Mouse (Mus musculus): ENCODE results near the gene Tas2r120. TPM values are rescaled to one million over a fixed set of nuclear protein-coding genes. Genes with fewer than 3 reads are reported as not detected.
"Not testable (repeated sequence)": the region's sequence is repeated elsewhere in the genome, so short reads cannot be mapped to it uniquely, and the experiment has no call there.

The Tas2r120 gene
- polyA plus RNA-seq (2014; fragmentation: Nextera tagmentation; extraction: Ambion mirVana): not detected in 2 replicates

- Histone ChIP-seq H3K4me3 (ENCODE audit: low read depth, low read length) (no peak within 1 kb of the TSS), H3K36me3 (ENCODE audit: control insufficient read depth, insufficient read depth, low read length) (no peaks in the 10 kb centered on the region), H3K4me2 (ENCODE audit: low read length) (no peak within 1 kb of the TSS), H3K9me3 (ENCODE audit: control insufficient read depth, low read length) (no peaks in the 10 kb centered on the region), H3K27me3 (replicated peaks; ENCODE audit: control insufficient read depth, insufficient read depth, low read length) (no peaks in the 10 kb centered on the region), H3K9ac (ENCODE audit: low read length) (no peak within 1 kb of the TSS), H3K27ac (ENCODE audit: low read depth) (no peak within 1 kb of the TSS), H3K4me1 (replicated peaks; ENCODE audit: control insufficient read depth, insufficient read depth, low read length) (no peaks in the 10 kb centered on the region)
- no peak for ATAC-seq (replicated peaks; ENCODE audit: low FRiP score, low TSS enrichment, low read depth)
- DNase-seq (ENCODE audit: low spot score): no peak
These were observed at the start of gene Tas2r120 for GRCm38 (mm10) chr6:132656653-132657052. TSS of gene Tas2r120 (plus strand) at chr6:132656953.

GRCm38 (mm10) chr6:132649399-132649798 lies 7.4 kb upstream of the Tas2r120 start:
- no peaks in the 10 kb centered on the region for H3K4me1 ChIP-seq (replicated peaks; ENCODE audit: control insufficient read depth, insufficient read depth, low read length)
- H3K4me3 ChIP-seq (ENCODE audit: low read depth, low read length): no peak overlapping the region
- no peak overlapping the region for H3K9ac ChIP-seq (ENCODE audit: low read length)
- no peak overlapping the region for H3K4me2 ChIP-seq (ENCODE audit: low read length)
- no peaks in the 10 kb centered on the region for H3K27me3 ChIP-seq (replicated peaks; ENCODE audit: control insufficient read depth, insufficient read depth, low read length)
- no peak for DNase-seq (ENCODE audit: low spot score)
- H3K36me3 ChIP-seq (ENCODE audit: control insufficient read depth, insufficient read depth, low read length): no peaks in the 10 kb centered on the region
- H3K9me3 ChIP-seq (ENCODE audit: control insufficient read depth, low read length): no peaks in the 10 kb centered on the region
- no peak overlapping the region for H3K27ac ChIP-seq (ENCODE audit: low read depth)
- ATAC-seq (replicated peaks; ENCODE audit: low FRiP score, low TSS enrichment, low read depth): no peak

GRCm38 (mm10) chr6:132651426-132651825 lies 5.3 kb upstream of the Tas2r120 start, which contains the start of gene A630073D07Rik:
TSS of gene A630073D07Rik (minus strand) at chr6:132651526.
- WGBS: 84% methylated on average over 1 of the region's 1 CpGs
- Histone ChIP-seq H3K27me3 (replicated peaks; ENCODE audit: control insufficient read depth, insufficient read depth, low read length) (no peaks in the 10 kb centered on the region), H3K9me3 (ENCODE audit: control insufficient read depth, low read length) (no peaks in the 10 kb centered on the region), H3K4me2 (ENCODE audit: low read length) (no peak within 1 kb of the TSS), H3K9ac (ENCODE audit: low read length) (no peak within 1 kb of the TSS), H3K4me3 (ENCODE audit: low read depth, low read length) (no peak within 1 kb of the TSS), H3K36me3 (ENCODE audit: control insufficient read depth, insufficient read depth, low read length) (no peaks in the 10 kb centered on the region), H3K27ac (ENCODE audit: low read depth) (no peak within 1 kb of the TSS), H3K4me1 (replicated peaks; ENCODE audit: control insufficient read depth, insufficient read depth, low read length) (no peaks in the 10 kb centered on the region)
- DNase-seq (ENCODE audit: low spot score) (no peak), ATAC-seq (replicated peaks; ENCODE audit: low FRiP score, low TSS enrichment, low read depth) (no peak)

GRCm38 (mm10) chr6:132691596-132691995 lies 34.8 kb downstream of the Tas2r120 start:
- H3K36me3 ChIP-seq (ENCODE audit: control insufficient read depth, insufficient read depth, low read length); H3K4me1 ChIP-seq (replicated peaks; ENCODE audit: control insufficient read depth, insufficient read depth, low read length); H3K9ac ChIP-seq (ENCODE audit: low read length); H3K9me3 ChIP-seq (ENCODE audit: control insufficient read depth, low read length); H3K27ac ChIP-seq (ENCODE audit: low read depth); H3K4me2 ChIP-seq (ENCODE audit: low read length); DNase-seq (ENCODE audit: low spot score); H3K27me3 ChIP-seq (replicated peaks; ENCODE audit: control insufficient read depth, insufficient read depth, low read length); H3K4me3 ChIP-seq (ENCODE audit: low read depth, low read length); ATAC-seq (replicated peaks; ENCODE audit: low FRiP score, low TSS enrichment, low read depth): not testable (repeated sequence)
- 83% methylated on average over 7 of the region's 7 CpGs for WGBS

- no peaks in the 10 kb centered on the region for H3K9me3 ChIP-seq (ENCODE audit: control insufficient read depth, low read length)
- no peak within 1 kb of the TSS for H3K4me3 ChIP-seq (ENCODE audit: low read depth, low read length)
- H3K4me1 ChIP-seq (replicated peaks; ENCODE audit: control insufficient read depth, insufficient read depth, low read length): no peaks in the 10 kb centered on the region
- DNase-seq (ENCODE audit: low spot score) (no peak), ATAC-seq (replicated peaks; ENCODE audit: low FRiP score, low TSS enrichment, low read depth) (no peak)
- WGBS: 81% methylated on average over 1 of the region's 1 CpGs
- no peak within 1 kb of the TSS for H3K4me2 ChIP-seq (ENCODE audit: low read length)
- H3K9ac ChIP-seq (ENCODE audit: low read length): no peak within 1 kb of the TSS
- no peak within 1 kb of the TSS for H3K27ac ChIP-seq (ENCODE audit: low read depth)
- no peaks in the 10 kb centered on the region for H3K27me3 ChIP-seq (replicated peaks; ENCODE audit: control insufficient read depth, insufficient read depth, low read length)
- no peaks in the 10 kb centered on the region for H3K36me3 ChIP-seq (ENCODE audit: control insufficient read depth, insufficient read depth, low read length)
These were observed 44.2 kb downstream of the Tas2r120 start, which contains the start of gene Tas2r121 for GRCm38 (mm10) chr6:132700907-132701306. TSS of gene Tas2r121 (minus strand) at chr6:132701007.

Other genes starting within 250 kb of the Tas2r120 start
- gene Prh1, start 87.1 kb upstream of the Tas2r120 start, polyA plus RNA-seq (2014; fragmentation: Nextera tagmentation; extraction: Ambion mirVana): not detected in 2 replicates
- not detected in 2 replicates for gene Prp2, start 61.0 kb upstream of the Tas2r120 start, polyA plus RNA-seq (2014; fragmentation: Nextera tagmentation; extraction: Ambion mirVana)
- gene A630073D07Rik, start 5.4 kb upstream of the Tas2r120 start, polyA plus RNA-seq (2014; fragmentation: Nextera tagmentation; extraction: Ambion mirVana): not detected in 2 replicates
- not detected in 2 replicates for gene Tas2r121, start 44.1 kb downstream of the Tas2r120 start, polyA plus RNA-seq (2014; fragmentation: Nextera tagmentation; extraction: Ambion mirVana)
- gene Tas2r122, start 55.0 kb downstream of the Tas2r120 start, polyA plus RNA-seq (2014; fragmentation: Nextera tagmentation; extraction: Ambion mirVana): not detected in 2 replicates
- not detected in 2 replicates for gene Tas2r115, start 81.1 kb downstream of the Tas2r120 start, polyA plus RNA-seq (2014; fragmentation: Nextera tagmentation; extraction: Ambion mirVana)
- gene Tas2r124, start 97.8 kb downstream of the Tas2r120 start, polyA plus RNA-seq (2014; fragmentation: Nextera tagmentation; extraction: Ambion mirVana): not detected in 2 replicates
- not detected in 2 replicates for gene Tas2r102, start 105.2 kb downstream of the Tas2r120 start, polyA plus RNA-seq (2014; fragmentation: Nextera tagmentation; extraction: Ambion mirVana)
- gene Tas2r136, start 121.2 kb downstream of the Tas2r120 start, polyA plus RNA-seq (2014; fragmentation: Nextera tagmentation; extraction: Ambion mirVana): not detected in 2 replicates
- not detected in 2 replicates for gene Tas2r117, start 145.9 kb downstream of the Tas2r120 start, polyA plus RNA-seq (2014; fragmentation: Nextera tagmentation; extraction: Ambion mirVana)
- not detected in 2 replicates for gene Tas2r123, start 190.2 kb downstream of the Tas2r120 start, polyA plus RNA-seq (2014; fragmentation: Nextera tagmentation; extraction: Ambion mirVana)
- gene Tas2r116, start 198.5 kb downstream of the Tas2r120 start, polyA plus RNA-seq (2014; fragmentation: Nextera tagmentation; extraction: Ambion mirVana): not detected in 2 replicates
- gene Tas2r110, start 211.1 kb downstream of the Tas2r120 start, polyA plus RNA-seq (2014; fragmentation: Nextera tagmentation; extraction: Ambion mirVana): not detected in 2 replicates
- gene Tas2r113, start 236.1 kb downstream of the Tas2r120 start, polyA plus RNA-seq (2014; fragmentation: Nextera tagmentation; extraction: Ambion mirVana): not detected in 2 replicates

Measured in intestine, embryonic 14.5 days (tissue).